Mouse (Mus musculus) heart, postnatal 0 days (tissue): ENCODE measurements around the gene 2310034G01Rik. TPM values are rescaled to one million over a fixed set of nuclear protein-coding genes. Genes with fewer than 3 reads are reported as not detected.

Experiments used
- ATAC-seq: fragments of 200-750 bp; cut with Nextera tagmentation; 2 replicates; pipeline ENCODE4 v1.8.0; 2017; ENCODE audit warnings: low read depth, moderate number of reproducible peaks, moderate library complexity; ENCODE audit not compliant: insufficient read depth
- DNase-seq: peaks from one replicate; pipeline ENCODE4 v3.0.0-alpha.2; 2016; ENCODE audit warnings: low spot score
- H3K27ac ChIP-seq: fragments of 300-500 bp; sonication (generic); 2 replicates; pipeline ENCODE4 v1.5.1; 2014; ENCODE audit warnings: low read depth, mild to moderate bottlenecking
- H3K27me3 ChIP-seq: fragments of 300-500 bp; sonication (generic); 2 replicates; pipeline ENCODE4 v1.6.1; 2014; ENCODE audit warnings: low read length, mixed read lengths; ENCODE audit not compliant: control insufficient read depth, insufficient read depth
- H3K36me3 ChIP-seq: fragments of 300-500 bp; sonication (generic); replicated peaks from 2 replicates; pipeline ENCODE4 v1.6.1; 2014; ENCODE audit warnings: low read length, mixed read lengths; ENCODE audit not compliant: control insufficient read depth, insufficient read depth
- H3K4me1 ChIP-seq: fragments of 300-500 bp; sonication (generic); 2 replicates; pipeline ENCODE4 v1.6.1; 2014; ENCODE audit warnings: antibody characterized with exemption; ENCODE audit not compliant: control insufficient read depth, insufficient read depth
- H3K4me2 ChIP-seq: fragments of 300-500 bp; sonication (generic); 2 replicates; pipeline ENCODE4 v1.6.1; 2014; ENCODE audit warnings: low read depth, mild to moderate bottlenecking, low read length, moderate library complexity
- H3K4me3 ChIP-seq: fragments of 300-500 bp; sonication (generic); 2 replicates; pipeline ENCODE4 v1.5.1; 2014; ENCODE audit warnings: low read depth, low read length
- H3K9ac ChIP-seq: fragments of 300-500 bp; sonication (generic); replicated peaks from 2 replicates; pipeline ENCODE4 v1.6.1; 2014; ENCODE audit warnings: low read depth, low read length, mixed read lengths
- H3K9me3 ChIP-seq: fragments of 300-500 bp; sonication (generic); replicated peaks from 2 replicates; pipeline ENCODE4 v1.6.1; 2016; ENCODE audit warnings: low read length; ENCODE audit not compliant: control insufficient read depth
- CTCF ChIP-seq: IDR thresholded peaks from 2 replicates; pipeline ENCODE4 v1.5.1; 2016; ENCODE audit warnings: antibody characterized with exemption, control low read depth, low read depth
- EP300 ChIP-seq: IDR thresholded peaks from 2 replicates; pipeline ENCODE4 v1.6.1; 2016; ENCODE audit warnings: antibody characterized with exemption, low read depth
- WGBS: fragments of 180-500 bp; shearing (Covaris S2); extraction: QIAGEN DNeasy Blood & Tissue Kit; methylation state at CpG from one replicate; pipeline ENCODE4 v1.1.7; 2014; 5-methylcytosine and 5-hydroxymethylcytosine counted together
- polyA plus RNA-seq: library from polyadenylated mRNA; unstranded; fragments of >200 nt; fragmentation: Nextera tagmentation; extraction: Ambion mirVana; gene quantifications from 2 replicates; pipeline ENCODE4 v1.2.1, GENCODE M21; 2015
- total RNA-seq: library from RNA; depleted of rRNA; stranded (reverse); fragments of >200 nt; gene quantifications from 2 replicates; pipeline ENCODE4 v1.2.3, GENCODE M21; 2014; ENCODE audit warnings: low replicate concordance

The 2310034G01Rik gene
- total and polyA plus RNA-seq, 2 experiments from 2014 or later: 1.1 to 1.5 TPM

GRCm38 (mm10) chr19:46321101-46321943 lies 28.8 kb downstream of the 2310034G01Rik start:
- no peak overlapping the region for H3K9ac ChIP-seq
- H3K4me3 ChIP-seq: no peak overlapping the region
- ATAC-seq (no peak), DNase-seq (no peak)
- no peaks in the 10 kb centered on the region for H3K4me1 ChIP-seq
- no peaks in the 10 kb centered on the region for H3K9me3 ChIP-seq
- H3K4me2 ChIP-seq: no peak overlapping the region
- TF ChIP-seq CTCF: no peak
- TF ChIP-seq EP300: no peak
- WGBS: 30% methylated on average over 6 of the region's 6 CpGs
- peaks cover 100% of the 10 kb centered on the region for H3K27me3 ChIP-seq
- H3K27ac ChIP-seq: no peak overlapping the region
- H3K36me3 ChIP-seq: no peaks in the 10 kb centered on the region

GRCm38 (mm10) chr19:46320076-46320785 lies 29.9 kb downstream of the 2310034G01Rik start:
- 63% methylated on average over 8 of the region's 8 CpGs for WGBS
- DNase-seq (no peak), ATAC-seq (no peak)
- TF ChIP-seq EP300 (no peak), CTCF (no peak)
- no peak overlapping the region for H3K9ac ChIP-seq
- no peaks in the 10 kb centered on the region for H3K9me3 ChIP-seq
- no peaks in the 10 kb centered on the region for H3K4me1 ChIP-seq
- no peaks in the 10 kb centered on the region for H3K36me3 ChIP-seq
- H3K4me2 ChIP-seq: no peak overlapping the region
- H3K27me3 ChIP-seq: peaks cover 100% of the 10 kb centered on the region
- H3K4me3 ChIP-seq: no peak overlapping the region
- no peak overlapping the region for H3K27ac ChIP-seq

GRCm38 (mm10) chr19:46318586-46319378 lies 31.3 kb downstream of the 2310034G01Rik start:
- no peaks in the 10 kb centered on the region for H3K36me3 ChIP-seq
- H3K27me3 ChIP-seq: peaks cover 100% of the 10 kb centered on the region
- no peak for DNase-seq
- H3K4me1 ChIP-seq: no peaks in the 10 kb centered on the region
- WGBS: 12% methylated on average over 16 of the region's 16 CpGs
- H3K4me3 ChIP-seq: no peak overlapping the region
- H3K27ac ChIP-seq: no peak overlapping the region
- peak overlapping the region; percentile 19; the same call in 1 of the 2 replicates for H3K4me2 ChIP-seq
- no peaks in the 10 kb centered on the region for H3K9me3 ChIP-seq
- no peak for TF ChIP-seq CTCF
- TF ChIP-seq EP300: no peak
- no peak overlapping the region for H3K9ac ChIP-seq
- no peak for ATAC-seq

GRCm38 (mm10) chr19:46318031-46318471 lies 32.1 kb downstream of the 2310034G01Rik start:
- TF ChIP-seq CTCF (no peak), EP300 (no peak)
- Histone ChIP-seq H3K36me3 (no peaks in the 10 kb centered on the region), H3K9ac (no peak overlapping the region), H3K4me2 (peak overlapping the region; percentile 67), H3K4me3 (peak overlapping the region; percentile 52), H3K4me1 (no peaks in the 10 kb centered on the region), H3K27ac (no peak overlapping the region), H3K9me3 (no peaks in the 10 kb centered on the region), H3K27me3 (peaks cover 100% of the 10 kb centered on the region)
- 2% methylated on average over 26 of the region's 42 CpGs for WGBS
- ATAC-seq: 0 out of 2 replicates have a peak, but pooled peaks have one; percentile 22
- no peak for DNase-seq

GRCm38 (mm10) chr19:46317546-46317885 lies 32.6 kb downstream of the 2310034G01Rik start:
- Histone ChIP-seq H3K27ac (no peak overlapping the region), H3K4me1 (no peaks in the 10 kb centered on the region), H3K36me3 (0 out of 2 replicates have a peak, but pooled peaks cover 5% of the 10 kb centered on the region), H3K4me3 (peak overlapping the region; percentile 52), H3K4me2 (peak overlapping the region; percentile 67), H3K9ac (no peak overlapping the region), H3K9me3 (no peaks in the 10 kb centered on the region), H3K27me3 (peaks cover 97% of the 10 kb centered on the region)
- DNase-seq: no peak
- ATAC-seq: 0 out of 2 replicates have a peak, but pooled peaks have one; percentile 16
- WGBS: 1% methylated on average over 43 of the region's 48 CpGs
- TF ChIP-seq EP300 (no peak), CTCF (no peak)
